Mouse (Mus musculus): ENCODE measurements around the gene 2610507B11Rik.
"Not testable (repeated sequence)": the region's sequence is repeated elsewhere in the genome, so short reads cannot be mapped to it uniquely, and the experiment has no call there.

Gene 2610507B11Rik

GRCm38 (mm10) chr11:78261380-78262352 lies at the start of gene 2610507B11Rik:
Gene 2610507B11Rik (plus strand): TSS chr11:78261752.
- peak; percentile 94 for DNase-seq (ENCODE audit: low spot score)

- DNase-seq (ENCODE audit: low spot score) = peak; percentile 29
These were observed 48.3 kb upstream of the 2610507B11Rik start for GRCm38 (mm10) chr11:78213086-78213817.

GRCm38 (mm10) chr11:78215709-78216317 lies 45.7 kb upstream of the 2610507B11Rik start:
- peak; percentile 5 for DNase-seq (ENCODE audit: low spot score)

GRCm38 (mm10) chr11:78223586-78223985 lies 38.0 kb upstream of the 2610507B11Rik start:
- DNase-seq (ENCODE audit: low spot score) = no peak

- DNase-seq (ENCODE audit: low spot score) = no peak
These were observed 30.0 kb upstream of the 2610507B11Rik start for GRCm38 (mm10) chr11:78231518-78231917.

GRCm38 (mm10) chr11:78240193-78240857 lies 21.2 kb upstream of the 2610507B11Rik start:
- no peak for DNase-seq (ENCODE audit: low spot score)

- peak; percentile 16 for DNase-seq (ENCODE audit: low spot score)
These were observed 16.3 kb upstream of the 2610507B11Rik start for GRCm38 (mm10) chr11:78245261-78245626.

- DNase-seq (ENCODE audit: low spot score) = peak; percentile 91
These were observed 15.8 kb upstream of the 2610507B11Rik start, which contains the start of the genes Sdf2 and Supt6 for GRCm38 (mm10) chr11:78245627-78246317. Gene Sdf2 (plus strand): TSS chr11:78245746. Gene Supt6 (minus strand): TSS chr11:78245987.

GRCm38 (mm10) chr11:78246318-78247011 lies 15.1 kb upstream of the 2610507B11Rik start:
- DNase-seq (ENCODE audit: low spot score) = no peak

GRCm38 (mm10) chr11:78247012-78247348 lies 14.6 kb upstream of the 2610507B11Rik start:
- no peak for DNase-seq (ENCODE audit: low spot score)

- no peak for DNase-seq (ENCODE audit: low spot score)
These were observed 13.8 kb upstream of the 2610507B11Rik start for GRCm38 (mm10) chr11:78247727-78248140.

GRCm38 (mm10) chr11:78256618-78257017 lies 4.9 kb upstream of the 2610507B11Rik start:
- DNase-seq (ENCODE audit: low spot score) = no peak

- DNase-seq (ENCODE audit: low spot score) = no peak
These were observed 878 bp upstream of the 2610507B11Rik start for GRCm38 (mm10) chr11:78260489-78261258.

GRCm38 (mm10) chr11:78262550-78262949 lies 998 bp downstream of the 2610507B11Rik start:
- DNase-seq (ENCODE audit: low spot score) = peak; percentile 66

GRCm38 (mm10) chr11:78265571-78265970 lies 4.0 kb downstream of the 2610507B11Rik start:
- DNase-seq (ENCODE audit: low spot score) = no peak

- DNase-seq (ENCODE audit: low spot score) = no peak
These were observed 10.4 kb downstream of the 2610507B11Rik start for GRCm38 (mm10) chr11:78271986-78272385.

GRCm38 (mm10) chr11:78275596-78275995 lies 14.0 kb downstream of the 2610507B11Rik start:
- no peak for DNase-seq (ENCODE audit: low spot score)

GRCm38 (mm10) chr11:78276169-78276568 lies 14.6 kb downstream of the 2610507B11Rik start:
- not testable (repeated sequence) for DNase-seq (ENCODE audit: low spot score)

GRCm38 (mm10) chr11:78278853-78279252 lies 17.3 kb downstream of the 2610507B11Rik start:
- DNase-seq (ENCODE audit: low spot score) = no peak

GRCm38 (mm10) chr11:78279586-78279985 lies 18.0 kb downstream of the 2610507B11Rik start:
- no peak for DNase-seq (ENCODE audit: low spot score)

Measured in lung, postnatal 25 days (tissue).